Mouse (Mus musculus) monocyte, adult 2 months (primary cell): ENCODE results near the gene Cyld.
"Not testable (repeated sequence)": the region's sequence is repeated elsewhere in the genome, so short reads cannot be mapped to it uniquely, and the experiment has no call there.

Source experiments
- DNase-seq, 2 experiments: peaks; one replicate each; pipeline ENCODE4 v3.0.0; 2022; ENCODE audit warnings: low spot score in 2 of 2, low read depth in 1 of 2

Gene Cyld

DNA sequence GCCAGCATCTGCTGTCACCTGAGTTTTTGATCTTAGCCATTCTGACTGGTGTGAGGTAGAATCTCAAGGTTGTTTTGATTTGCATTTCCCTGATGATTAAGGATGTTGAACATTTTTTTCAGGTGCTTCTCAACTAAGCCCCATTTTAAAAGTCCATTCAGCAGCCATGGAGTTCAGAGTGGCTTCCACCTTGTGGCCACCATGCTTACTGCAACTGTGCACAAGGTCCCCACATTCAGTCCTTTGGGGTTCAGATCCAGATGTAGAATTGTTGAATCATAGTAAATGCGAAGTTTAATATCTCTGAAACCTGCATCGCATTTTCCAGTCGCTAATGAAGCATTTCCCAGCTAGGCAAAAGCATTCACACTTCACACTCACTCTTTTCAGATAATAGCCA lies 91.5 kb downstream of the Cyld start:
- not testable (repeated sequence) for DNase-seq

DNA sequence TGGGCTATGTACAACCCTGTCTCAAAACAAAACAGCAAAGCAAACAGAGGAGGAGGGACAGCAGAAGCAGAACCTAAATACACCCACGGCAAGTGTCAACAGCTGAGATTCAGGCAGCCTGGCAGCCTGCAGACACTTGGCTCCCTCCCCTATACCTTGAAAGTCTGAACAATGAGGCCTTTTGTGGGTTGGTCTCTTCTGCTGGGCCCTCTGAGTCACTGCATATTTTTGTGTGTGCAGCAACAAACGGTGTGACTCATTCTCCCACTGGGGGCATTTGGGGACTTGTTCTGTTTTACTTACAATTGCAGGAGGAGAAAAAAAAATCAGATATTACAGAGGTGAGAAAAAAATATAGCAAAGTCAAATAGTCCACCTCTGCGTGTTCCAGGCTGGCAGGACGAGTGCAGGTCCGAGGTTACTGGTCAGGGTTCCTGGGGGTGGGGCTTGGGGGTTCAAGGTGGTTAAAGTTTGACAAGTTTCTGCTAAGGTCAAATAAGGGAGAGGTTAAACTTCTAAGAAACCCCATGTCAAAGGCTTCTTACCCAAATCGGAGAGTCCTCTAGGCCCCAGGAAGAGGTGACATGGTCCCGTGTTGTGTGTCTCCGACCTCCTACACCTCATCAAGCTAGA lies 96.0 kb downstream of the Cyld start:
- DNase-seq: no peak

DNA sequence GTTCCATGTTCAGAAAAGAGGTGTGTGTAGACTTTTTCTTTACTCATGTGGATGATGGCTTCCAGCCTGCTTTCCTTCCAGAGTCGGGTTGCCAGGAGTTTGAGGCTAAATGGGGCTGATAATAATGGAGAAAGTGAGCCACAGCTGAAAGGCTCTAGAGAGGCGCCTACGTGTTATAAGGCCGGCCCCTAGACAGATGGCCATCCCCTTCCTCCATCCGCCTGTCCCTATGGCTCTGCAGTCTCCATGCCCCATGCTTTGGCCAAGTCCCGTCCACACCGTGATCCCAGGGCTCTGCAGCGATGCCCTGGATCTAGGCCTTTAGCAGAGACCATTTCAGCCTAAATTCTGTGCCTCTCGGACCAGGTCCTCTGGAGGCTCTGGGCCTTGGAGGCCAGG lies 96.5 kb downstream of the Cyld start:
- no peak for DNase-seq

DNA sequence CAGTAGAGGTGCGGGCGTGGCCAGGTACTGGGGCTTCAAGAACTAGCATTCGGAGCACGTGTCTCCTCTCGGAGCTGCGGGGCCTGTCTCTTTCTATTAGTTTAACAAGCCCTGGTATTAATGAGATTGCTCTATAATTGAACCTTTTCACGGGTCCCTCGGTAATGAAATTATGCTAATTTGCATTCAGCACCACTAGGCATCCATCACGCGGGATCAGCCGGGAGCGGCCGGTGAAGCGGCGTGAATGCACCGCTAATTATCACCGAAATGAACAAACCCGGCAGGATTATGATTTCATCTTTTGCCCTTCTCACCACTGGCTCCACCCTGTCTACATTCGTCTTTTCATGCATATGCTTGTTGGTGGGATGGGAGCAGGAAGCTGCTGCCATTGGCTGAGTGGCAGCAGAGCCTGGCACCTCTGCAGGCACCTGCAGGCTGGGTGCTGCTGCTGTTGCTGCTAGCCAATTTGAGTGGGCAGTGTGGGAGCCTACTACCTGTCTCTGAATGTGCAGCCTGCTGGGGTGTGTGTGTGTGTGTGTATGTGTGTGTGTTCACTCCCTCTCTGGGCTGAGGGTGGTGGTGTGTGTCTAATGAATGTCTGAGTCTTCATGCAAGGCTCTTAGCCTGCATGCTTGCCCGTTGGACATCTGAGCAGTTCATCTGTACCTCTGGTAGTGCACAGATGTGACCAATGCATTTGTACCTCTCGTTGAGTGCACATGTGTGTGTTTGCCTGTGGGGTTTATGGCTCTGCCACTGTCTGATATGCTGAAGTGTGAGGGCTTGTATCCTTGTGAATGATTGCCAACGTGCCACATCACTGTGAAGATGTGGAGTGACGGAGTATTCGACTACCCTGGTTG lies 97.2 kb downstream of the Cyld start:
- DNase-seq: no peak

DNA sequence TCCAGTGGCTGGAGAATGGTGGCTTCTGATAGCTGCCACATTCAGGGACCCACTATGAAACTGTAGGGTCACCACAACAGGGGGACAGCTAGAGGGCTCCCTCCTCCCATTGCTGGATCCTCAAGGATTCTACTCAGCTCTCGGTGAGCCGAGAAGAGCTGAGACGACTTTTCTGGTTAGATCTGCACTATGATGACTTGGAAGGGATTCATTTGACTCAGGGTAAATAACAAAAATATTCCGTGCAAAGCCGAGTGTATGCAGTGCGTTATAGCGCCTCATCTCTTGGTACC lies 97.7 kb downstream of the Cyld start:
- no peak for DNase-seq

DNA sequence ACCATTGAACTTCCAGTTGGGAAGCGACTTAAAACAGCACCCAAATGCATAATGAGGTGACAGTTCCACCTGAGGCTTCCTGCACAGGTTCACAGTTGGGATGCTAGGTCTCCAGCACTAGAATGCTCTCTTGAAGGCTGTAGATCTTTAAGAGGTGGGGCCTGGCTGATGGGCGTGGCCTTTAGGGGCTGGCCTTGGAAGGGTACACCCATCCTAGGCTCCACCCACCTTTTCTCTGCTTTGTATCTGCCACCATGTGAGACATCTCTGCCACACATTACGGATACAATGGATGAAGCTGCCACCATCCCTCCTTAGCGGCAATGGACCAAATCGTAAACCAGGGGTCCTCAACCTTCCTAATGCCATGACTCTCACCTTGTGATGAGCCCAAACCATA lies 99.1 kb downstream of the Cyld start:
- no peak for DNase-seq

DNA sequence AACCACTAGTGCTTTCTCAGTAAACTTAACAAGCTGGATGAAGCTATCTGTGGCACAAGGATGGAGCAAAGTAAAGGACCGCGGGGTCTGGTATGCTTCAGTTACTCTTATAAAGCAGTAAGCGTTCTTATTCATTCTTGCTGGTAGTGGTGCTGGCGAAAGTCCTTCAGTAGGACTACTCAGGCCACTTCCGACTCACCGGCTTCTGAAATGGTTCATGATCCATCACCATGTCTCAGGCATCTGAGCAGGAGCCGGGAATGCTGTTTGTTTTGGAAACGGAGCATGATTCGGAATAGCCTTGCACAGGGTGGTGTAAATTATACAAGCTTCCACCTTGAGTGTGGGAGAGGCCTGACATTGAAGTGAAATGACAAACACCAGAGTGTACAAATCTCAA lies 99.8 kb downstream of the Cyld start:
- DNase-seq: no peak
